Mouse (Mus musculus): ENCODE data around the gene Klrg1. TPM values are rescaled to one million over a fixed set of nuclear protein-coding genes. Genes with fewer than 3 reads are reported as not detected.

Klrg1 gene
- polyA plus RNA-seq, 1 experiment, result not detected

DNA sequence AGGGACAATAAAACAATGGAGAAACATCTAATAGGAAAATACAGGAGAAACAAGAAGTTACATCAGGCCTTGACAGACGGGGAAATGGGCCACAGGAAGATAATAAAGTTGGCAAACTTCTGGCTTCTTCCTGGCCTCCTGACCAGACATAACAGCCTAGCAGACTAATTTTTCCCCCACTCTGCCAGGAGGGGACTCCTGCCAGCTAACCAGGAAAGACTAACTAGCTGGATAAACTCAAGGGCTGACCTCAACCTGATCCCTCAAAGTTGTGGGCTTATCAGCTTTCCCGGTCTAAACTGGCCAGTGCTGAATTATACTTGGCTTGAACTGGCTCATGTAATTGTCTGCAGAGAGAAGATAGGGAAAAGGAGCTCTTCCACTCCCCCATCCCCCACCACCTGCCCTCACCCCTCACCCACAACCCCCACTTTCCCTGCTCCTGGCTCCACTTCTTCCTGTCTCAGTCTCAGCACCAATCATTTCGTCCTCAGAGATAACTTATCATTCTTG lies 17.0 kb upstream of the Klrg1 start:
- no peaks in the 10 kb centered on the region for H3K79me2 ChIP-seq (ENCODE audit: control insufficient read depth, insufficient read depth)
- no peak for TF ChIP-seq POLR2AphosphoS2 (IDR thresholded peaks at IDR 0.05; ENCODE audit: insufficient read length, low read depth)
- no peak for TF ChIP-seq REST (IDR thresholded peaks at IDR 0.05; ENCODE audit: insufficient read depth, insufficient read length)
- TF ChIP-seq SRF (IDR thresholded peaks at IDR 0.05; ENCODE audit: control insufficient read depth, insufficient read length, low read depth), result no peak
- no peak for TF ChIP-seq MAX (IDR thresholded peaks at IDR 0.05; ENCODE audit: low read depth)
- TF ChIP-seq TCF3 (IDR thresholded peaks at IDR 0.05; ENCODE audit: insufficient read length, low read depth), result no peak
- TF ChIP-seq MYOG (IDR thresholded peaks at IDR 0.05; ENCODE audit: control insufficient read depth in 1 of 3, insufficient read depth in 1 of 3, insufficient read length in 2 of 3, low read depth in 2 of 3), result no peak
- no peak for TF ChIP-seq MYOD1 (IDR thresholded peaks at IDR 0.05; ENCODE audit: control insufficient read depth in 1 of 3, insufficient read length in 2 of 3, low read depth in 2 of 3)
- TF ChIP-seq USF1 (IDR thresholded peaks at IDR 0.05; ENCODE audit: low read depth), result no peak
- no peak for TF ChIP-seq E2F4 (IDR thresholded peaks at IDR 0.05; ENCODE audit: insufficient read depth)
- TF ChIP-seq TCF12 (IDR thresholded peaks at IDR 0.05; ENCODE audit: insufficient read depth, poor library complexity, severe bottlenecking), result no peak
- no peak for TF ChIP-seq CEBPB (IDR thresholded peaks at IDR 0.05; ENCODE audit: insufficient read depth, poor library complexity, severe bottlenecking)
- TF ChIP-seq POLR2A (IDR thresholded peaks at IDR 0.05; ENCODE audit: insufficient read length, low read depth), result no peak
- no peak overlapping the region for H3ac ChIP-seq (ENCODE audit: control insufficient read depth, insufficient read length)
- H3K4me2 ChIP-seq (ENCODE audit: low read depth), result no peak overlapping the region
- no peak overlapping the region for H3K4me3 ChIP-seq
- no peaks in the 10 kb centered on the region for H3K27me3 ChIP-seq (ENCODE audit: control insufficient read depth, insufficient read depth, insufficient read length)
- no peaks in the 10 kb centered on the region for H3K36me3 ChIP-seq (ENCODE audit: control insufficient read depth, insufficient read depth)

DNA sequence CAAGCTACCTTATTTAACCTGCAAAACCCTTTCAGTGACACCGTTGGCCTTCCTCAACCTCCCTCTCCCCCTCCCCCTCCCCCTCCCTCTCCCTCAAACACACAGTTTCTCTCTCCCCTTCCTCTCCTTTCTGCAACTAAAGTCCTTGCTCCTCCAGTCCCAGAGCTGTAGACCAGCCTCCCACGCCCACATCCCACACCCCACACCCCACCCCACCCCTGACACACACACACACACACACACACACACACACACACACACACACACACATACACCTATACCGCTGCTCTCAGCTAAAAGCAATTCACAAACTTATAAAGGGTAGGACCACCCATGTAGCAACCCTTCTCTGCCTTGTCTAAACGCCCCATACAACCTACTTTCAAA lies 15.5 kb upstream of the Klrg1 start:
- no peak for TF ChIP-seq SRF (IDR thresholded peaks at IDR 0.05; ENCODE audit: control insufficient read depth, insufficient read length, low read depth)
- TF ChIP-seq TCF12 (IDR thresholded peaks at IDR 0.05; ENCODE audit: insufficient read depth, poor library complexity, severe bottlenecking), result no peak
- TF ChIP-seq E2F4 (IDR thresholded peaks at IDR 0.05; ENCODE audit: insufficient read depth), result no peak
- TF ChIP-seq MAX (IDR thresholded peaks at IDR 0.05; ENCODE audit: low read depth), result no peak
- no peak for TF ChIP-seq CEBPB (IDR thresholded peaks at IDR 0.05; ENCODE audit: insufficient read depth, poor library complexity, severe bottlenecking)
- no peak for TF ChIP-seq MYOG (IDR thresholded peaks at IDR 0.05; ENCODE audit: control insufficient read depth in 1 of 3, insufficient read depth in 1 of 3, insufficient read length in 2 of 3, low read depth in 2 of 3)
- no peak for TF ChIP-seq MYOD1 (IDR thresholded peaks at IDR 0.05; ENCODE audit: control insufficient read depth in 1 of 3, insufficient read length in 2 of 3, low read depth in 2 of 3)
- TF ChIP-seq POLR2A (IDR thresholded peaks at IDR 0.05; ENCODE audit: insufficient read length, low read depth), result no peak
- no peak for TF ChIP-seq TCF3 (IDR thresholded peaks at IDR 0.05; ENCODE audit: insufficient read length, low read depth)
- no peak for TF ChIP-seq REST (IDR thresholded peaks at IDR 0.05; ENCODE audit: insufficient read depth, insufficient read length)
- TF ChIP-seq USF1 (IDR thresholded peaks at IDR 0.05; ENCODE audit: low read depth), result no peak
- TF ChIP-seq POLR2AphosphoS2 (IDR thresholded peaks at IDR 0.05; ENCODE audit: insufficient read length, low read depth), result no peak
- Histone ChIP-seq H3K27me3 (ENCODE audit: control insufficient read depth, insufficient read depth, insufficient read length) (no peaks in the 10 kb centered on the region), H3ac (ENCODE audit: control insufficient read depth, insufficient read length) (no peak overlapping the region), H3K4me2 (ENCODE audit: low read depth) (no peak overlapping the region), H3K36me3 (ENCODE audit: control insufficient read depth, insufficient read depth) (no peaks in the 10 kb centered on the region), H3K79me2 (ENCODE audit: control insufficient read depth, insufficient read depth) (no peaks in the 10 kb centered on the region), H3K4me3 (peak overlapping the region; percentile 22)

DNA sequence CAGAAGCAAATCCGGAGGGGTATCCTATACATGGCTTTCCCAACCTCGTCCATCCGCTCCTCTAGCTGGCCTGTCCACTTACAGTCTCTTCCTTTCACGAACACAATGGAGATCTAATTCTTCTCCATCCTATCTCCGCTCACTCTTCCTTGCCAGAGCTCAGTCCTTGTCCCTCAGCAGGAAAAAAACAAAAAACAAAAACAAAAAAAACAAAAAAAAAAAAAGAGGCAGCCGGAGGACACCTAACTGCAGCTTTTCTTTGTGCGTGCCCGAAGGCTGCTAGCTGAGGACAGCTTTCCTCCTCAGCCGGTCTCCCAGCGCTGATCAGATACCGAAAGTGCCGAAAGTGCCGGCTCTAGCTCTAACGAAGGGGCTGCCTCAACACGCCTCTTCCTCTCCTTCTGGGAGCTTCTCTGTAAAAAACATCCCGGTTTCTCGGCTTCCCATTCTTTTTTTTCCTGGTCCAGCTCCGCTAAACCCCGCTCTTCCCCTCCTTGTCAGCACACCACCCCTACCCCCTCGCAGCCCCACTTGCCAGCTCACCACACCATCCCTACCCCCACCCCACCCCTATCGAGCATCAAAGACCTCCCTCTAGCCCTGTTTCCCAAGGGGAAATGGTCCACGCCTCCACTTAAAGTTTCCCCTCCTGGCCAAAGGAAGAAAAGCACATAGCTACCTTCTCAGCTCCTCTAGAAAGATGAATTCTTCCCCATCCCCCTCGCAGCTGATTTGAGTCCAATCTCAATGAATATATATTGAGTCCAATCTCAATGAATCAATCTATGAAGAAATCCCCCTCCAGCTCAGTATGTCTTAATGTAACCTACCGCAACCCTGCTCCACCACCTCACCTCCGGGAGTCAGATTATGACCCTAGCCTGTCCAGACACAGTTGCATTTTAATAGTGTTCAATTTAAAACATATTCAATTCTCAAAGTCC lies 14.9 kb upstream of the Klrg1 start:
- TF ChIP-seq MYOG (IDR thresholded peaks at IDR 0.05; ENCODE audit: control insufficient read depth in 1 of 3, insufficient read depth in 1 of 3, insufficient read length in 2 of 3, low read depth in 2 of 3), result no peak
- no peaks in the 10 kb centered on the region for H3K36me3 ChIP-seq (ENCODE audit: control insufficient read depth, insufficient read depth)
- peak overlapping the region; percentile 67 for H3K4me2 ChIP-seq (ENCODE audit: low read depth)
- H3K27me3 ChIP-seq (ENCODE audit: control insufficient read depth, insufficient read depth, insufficient read length), result no peaks in the 10 kb centered on the region
- no peaks in the 10 kb centered on the region for H3K79me2 ChIP-seq (ENCODE audit: control insufficient read depth, insufficient read depth)
- no peak overlapping the region for H3ac ChIP-seq (ENCODE audit: control insufficient read depth, insufficient read length)
- peak overlapping the region; percentile 22 for H3K4me3 ChIP-seq

DNA sequence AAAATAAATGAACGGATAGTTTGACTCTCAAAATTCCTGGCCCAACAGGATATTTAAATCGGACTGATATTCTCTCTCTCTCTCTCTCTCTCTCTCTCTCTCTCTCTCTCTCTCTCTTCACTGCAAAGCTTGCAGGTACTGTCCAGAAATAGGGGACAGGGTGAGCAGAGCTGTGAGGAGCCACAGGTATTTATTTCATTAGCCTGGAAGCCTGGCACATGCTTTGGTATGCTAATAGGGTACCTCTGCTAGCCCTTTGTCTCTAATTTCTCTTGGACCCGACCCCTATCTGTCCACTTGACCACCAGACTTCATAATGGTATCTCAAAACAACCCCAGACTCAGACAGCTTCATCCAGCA lies 14.2 kb upstream of the Klrg1 start:
- H3K27me3 ChIP-seq (ENCODE audit: control insufficient read depth, insufficient read depth, insufficient read length), result no peaks in the 10 kb centered on the region

DNA sequence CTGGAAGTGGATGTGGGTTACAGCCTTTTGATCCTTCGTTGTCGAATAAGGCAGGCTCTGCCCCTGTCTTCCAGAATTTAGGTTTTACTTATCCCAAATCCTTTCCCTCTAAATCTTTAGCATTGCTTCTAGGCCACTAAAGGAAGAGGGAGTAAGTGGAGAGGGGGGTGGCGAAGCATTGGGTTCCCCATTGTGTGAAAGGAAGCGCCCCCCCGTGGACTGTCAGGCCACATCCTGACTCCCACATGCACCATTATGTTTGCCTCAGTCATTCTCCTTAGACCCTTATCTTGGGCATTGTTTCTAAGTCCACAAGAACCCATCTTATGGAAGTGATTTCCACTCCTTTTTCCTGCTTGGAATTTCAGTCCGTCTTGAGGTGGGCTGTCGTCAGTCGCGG lies 12.6 kb upstream of the Klrg1 start:
- Histone ChIP-seq H3K27me3 (ENCODE audit: control insufficient read depth, insufficient read depth, insufficient read length) (no peaks in the 10 kb centered on the region), H3ac (ENCODE audit: control insufficient read depth, insufficient read length) (no peak overlapping the region)
- TF ChIP-seq MYOG (IDR thresholded peaks at IDR 0.05; ENCODE audit: control insufficient read depth in 1 of 3, insufficient read depth in 1 of 3, insufficient read length in 2 of 3, low read depth in 2 of 3) (no peak), SRF (IDR thresholded peaks at IDR 0.05; ENCODE audit: control insufficient read depth, insufficient read length, low read depth) (no peak), USF1 (IDR thresholded peaks at IDR 0.05; ENCODE audit: low read depth) (no peak), E2F4 (IDR thresholded peaks at IDR 0.05; ENCODE audit: insufficient read depth) (no peak)

More for the DNA sequence above, 14.2 kb upstream of the Klrg1 start:
- no peak overlapping the region for H3ac ChIP-seq (ENCODE audit: control insufficient read depth, insufficient read length)
- H3K36me3 ChIP-seq (ENCODE audit: control insufficient read depth, insufficient read depth), result no peaks in the 10 kb centered on the region
- peak overlapping the region; percentile 22 for H3K4me3 ChIP-seq
- peak overlapping the region; percentile 67 for H3K4me2 ChIP-seq (ENCODE audit: low read depth)
- no peak for TF ChIP-seq USF1 (IDR thresholded peaks at IDR 0.05; ENCODE audit: low read depth)
- no peaks in the 10 kb centered on the region for H3K79me2 ChIP-seq (ENCODE audit: control insufficient read depth, insufficient read depth)

More for the DNA sequence above, 12.6 kb upstream of the Klrg1 start:
- Histone ChIP-seq H3K79me2 (ENCODE audit: control insufficient read depth, insufficient read depth) (no peaks in the 10 kb centered on the region), H3K4me2 (ENCODE audit: low read depth) (no peak overlapping the region), H3K4me3 (no peak overlapping the region), H3K36me3 (ENCODE audit: control insufficient read depth, insufficient read depth) (no peaks in the 10 kb centered on the region)
